Mouse (Mus musculus): ENCODE results near the gene Ppp1r7. TPM values are rescaled to one million over a fixed set of nuclear protein-coding genes. Genes with fewer than 3 reads are reported as not detected.

Ppp1r7 gene
- polyA plus RNA-seq, 1 experiment from 2014 or later, result 50.2 TPM

- Histone ChIP-seq H3K4me1 (no peaks in the 10 kb centered on the region), H3K4me3 (replicated peaks) (no peak overlapping the region), H3K4me2 (replicated peaks) (no peak overlapping the region), H3K9me3 (replicated peaks) (no peaks in the 10 kb centered on the region), H3K9ac (no peak overlapping the region), H3K27ac (replicated peaks) (no peak overlapping the region), H3K27me3 (no peaks in the 10 kb centered on the region), H3K36me3 (peaks cover 86% of the 10 kb centered on the region)
- no peak for ATAC-seq (ENCODE audit: insufficient number of reproducible peaks, low FRiP score, low TSS enrichment, low read depth)
- WGBS, result 96% methylated on average over 2 of the region's 2 CpGs
Observed at GRCm38 (mm10) chr1:93352724-93353123, 10.1 kb downstream of the Ppp1r7 start.

GRCm38 (mm10) chr1:93362661-93363060 lies 20.0 kb downstream of the Ppp1r7 start:
- Histone ChIP-seq H3K4me2 (replicated peaks) (no peak overlapping the region), H3K27me3 (no peaks in the 10 kb centered on the region), H3K4me1 (no peaks in the 10 kb centered on the region), H3K9me3 (replicated peaks) (no peaks in the 10 kb centered on the region), H3K36me3 (peaks cover 78% of the 10 kb centered on the region), H3K27ac (replicated peaks) (no peak overlapping the region), H3K4me3 (replicated peaks) (no peak overlapping the region), H3K9ac (no peak overlapping the region)
- no peak for ATAC-seq (ENCODE audit: insufficient number of reproducible peaks, low FRiP score, low TSS enrichment, low read depth)
- WGBS, result 87% methylated on average over 4 of the region's 4 CpGs

- Histone ChIP-seq H3K27me3 (no peaks in the 10 kb centered on the region), H3K4me2 (replicated peaks) (no peak overlapping the region), H3K4me3 (replicated peaks) (no peak overlapping the region), H3K9ac (no peak overlapping the region), H3K4me1 (peaks cover 6% of the 10 kb centered on the region; the same call in 1 of the 2 replicates), H3K9me3 (replicated peaks) (no peaks in the 10 kb centered on the region), H3K27ac (replicated peaks) (no peak overlapping the region), H3K36me3 (peaks cover 61% of the 10 kb centered on the region)
- no peak for ATAC-seq (ENCODE audit: insufficient number of reproducible peaks, low FRiP score, low TSS enrichment, low read depth)
- WGBS, result 96% methylated on average over 6 of the region's 6 CpGs
Observed at GRCm38 (mm10) chr1:93365641-93366040, 23.0 kb downstream of the Ppp1r7 start.

- H3K4me2 ChIP-seq (replicated peaks), result no peak within 1 kb of the TSS
- H3K36me3 ChIP-seq, result no peaks in the 10 kb centered on the region
- H3K27me3 ChIP-seq, result no peaks in the 10 kb centered on the region
- H3K4me1 ChIP-seq, result peaks cover 6% of the 10 kb centered on the region; the same call in 1 of the 2 replicates
- ATAC-seq (ENCODE audit: insufficient number of reproducible peaks, low FRiP score, low TSS enrichment, low read depth), result no peak
- 76% methylated on average over 4 of the region's 4 CpGs for WGBS
- H3K9ac ChIP-seq, result no peak within 1 kb of the TSS
- no peak within 1 kb of the TSS for H3K4me3 ChIP-seq (replicated peaks)
- H3K9me3 ChIP-seq (replicated peaks), result no peaks in the 10 kb centered on the region
- no peak within 1 kb of the TSS for H3K27ac ChIP-seq (replicated peaks)
Observed at GRCm38 (mm10) chr1:93373665-93374064, 31.0 kb downstream of the Ppp1r7 start, which contains the start of gene Ano7. Gene Ano7 (plus strand): TSS chr1:93373930.

- no peaks in the 10 kb centered on the region for H3K36me3 ChIP-seq
- H3K4me1 ChIP-seq, result no peaks in the 10 kb centered on the region
- no peak; the same call in 1 of the 2 replicates for ATAC-seq (ENCODE audit: insufficient number of reproducible peaks, low FRiP score, low TSS enrichment, low read depth)
- H3K27ac ChIP-seq (replicated peaks), result no peak overlapping the region
- no peaks in the 10 kb centered on the region for H3K9me3 ChIP-seq (replicated peaks)
- WGBS, result 71% methylated on average over 5 of the region's 5 CpGs
- no peaks in the 10 kb centered on the region for H3K27me3 ChIP-seq
- H3K9ac ChIP-seq, result no peak overlapping the region
- no peak overlapping the region for H3K4me2 ChIP-seq (replicated peaks)
- no peak overlapping the region for H3K4me3 ChIP-seq (replicated peaks)
Observed at GRCm38 (mm10) chr1:93377307-93377706, 34.7 kb downstream of the Ppp1r7 start.

- no peak for ATAC-seq (ENCODE audit: insufficient number of reproducible peaks, low FRiP score, low TSS enrichment, low read depth)
- no peak overlapping the region for H3K27ac ChIP-seq (replicated peaks)
- no peak overlapping the region for H3K4me2 ChIP-seq (replicated peaks)
- WGBS, result 68% methylated on average over 5 of the region's 5 CpGs
- no peaks in the 10 kb centered on the region for H3K27me3 ChIP-seq
- no peak overlapping the region for H3K4me3 ChIP-seq (replicated peaks)
- H3K36me3 ChIP-seq, result no peaks in the 10 kb centered on the region
- H3K9ac ChIP-seq, result no peak overlapping the region
- no peaks in the 10 kb centered on the region for H3K4me1 ChIP-seq
- no peaks in the 10 kb centered on the region for H3K9me3 ChIP-seq (replicated peaks)
Observed at GRCm38 (mm10) chr1:93379117-93379516, 36.5 kb downstream of the Ppp1r7 start.

- H3K4me2 ChIP-seq (replicated peaks), result no peak overlapping the region
- no peak overlapping the region for H3K9ac ChIP-seq
- no peaks in the 10 kb centered on the region for H3K27me3 ChIP-seq
- WGBS, result 75% methylated on average over 2 of the region's 2 CpGs
- H3K4me1 ChIP-seq, result no peaks in the 10 kb centered on the region
- no peak for ATAC-seq (ENCODE audit: insufficient number of reproducible peaks, low FRiP score, low TSS enrichment, low read depth)
- no peak overlapping the region for H3K4me3 ChIP-seq (replicated peaks)
- H3K9me3 ChIP-seq (replicated peaks), result no peaks in the 10 kb centered on the region
- H3K27ac ChIP-seq (replicated peaks), result no peak overlapping the region
- no peaks in the 10 kb centered on the region for H3K36me3 ChIP-seq
Observed at GRCm38 (mm10) chr1:93387198-93387597, 44.5 kb downstream of the Ppp1r7 start.

- H3K27ac ChIP-seq (replicated peaks), result no peak overlapping the region
- H3K9me3 ChIP-seq (replicated peaks), result no peaks in the 10 kb centered on the region
- no peaks in the 10 kb centered on the region for H3K36me3 ChIP-seq
- no peaks in the 10 kb centered on the region for H3K4me1 ChIP-seq
- ATAC-seq (ENCODE audit: insufficient number of reproducible peaks, low FRiP score, low TSS enrichment, low read depth), result no peak
- no peaks in the 10 kb centered on the region for H3K27me3 ChIP-seq
- no peak overlapping the region for H3K4me3 ChIP-seq (replicated peaks)
- no peak overlapping the region for H3K9ac ChIP-seq
- WGBS, result 63% methylated on average over 2 of the region's 2 CpGs
- no peak overlapping the region for H3K4me2 ChIP-seq (replicated peaks)
Observed at GRCm38 (mm10) chr1:93388906-93389305, 46.3 kb downstream of the Ppp1r7 start.

GRCm38 (mm10) chr1:93401191-93402052 lies 58.8 kb downstream of the Ppp1r7 start:
- Histone ChIP-seq H3K27ac (replicated peaks) (no peak overlapping the region), H3K4me1 (peaks cover 8% of the 10 kb centered on the region), H3K9ac (no peak overlapping the region), H3K27me3 (0 out of 2 replicates have a peak, but pooled peaks cover 5% of the 10 kb centered on the region), H3K9me3 (replicated peaks) (no peaks in the 10 kb centered on the region), H3K4me2 (replicated peaks) (peak overlapping the region; percentile 46), H3K36me3 (peaks cover 13% of the 10 kb centered on the region), H3K4me3 (replicated peaks) (peak overlapping the region; percentile 24)
- ATAC-seq (ENCODE audit: insufficient number of reproducible peaks, low FRiP score, low TSS enrichment, low read depth), result no peak
- 15% methylated on average over 37 of the region's 38 CpGs for WGBS

GRCm38 (mm10) chr1:93403403-93403802 lies 60.7 kb downstream of the Ppp1r7 start:
- Histone ChIP-seq H3K4me2 (replicated peaks) (no peak overlapping the region), H3K36me3 (peaks cover 33% of the 10 kb centered on the region), H3K4me1 (peaks cover 8% of the 10 kb centered on the region), H3K4me3 (replicated peaks) (no peak overlapping the region), H3K9ac (no peak overlapping the region), H3K27ac (replicated peaks) (no peak overlapping the region), H3K27me3 (0 out of 2 replicates have a peak, but pooled peaks cover 5% of the 10 kb centered on the region), H3K9me3 (replicated peaks) (no peaks in the 10 kb centered on the region)
- 82% methylated on average over 4 of the region's 4 CpGs for WGBS
- ATAC-seq (ENCODE audit: insufficient number of reproducible peaks, low FRiP score, low TSS enrichment, low read depth), result no peak

Data from embryonic facial prominence, embryonic 15.5 days (tissue).